Mouse (Mus musculus): ENCODE data around the gene Tgm2. TPM values are rescaled to one million over a fixed set of nuclear protein-coding genes. Genes with fewer than 3 reads are reported as not detected.

Gene Tgm2
- polyA plus RNA-seq, 1 experiment from 2014 or later: 63.8 TPM

DNA sequence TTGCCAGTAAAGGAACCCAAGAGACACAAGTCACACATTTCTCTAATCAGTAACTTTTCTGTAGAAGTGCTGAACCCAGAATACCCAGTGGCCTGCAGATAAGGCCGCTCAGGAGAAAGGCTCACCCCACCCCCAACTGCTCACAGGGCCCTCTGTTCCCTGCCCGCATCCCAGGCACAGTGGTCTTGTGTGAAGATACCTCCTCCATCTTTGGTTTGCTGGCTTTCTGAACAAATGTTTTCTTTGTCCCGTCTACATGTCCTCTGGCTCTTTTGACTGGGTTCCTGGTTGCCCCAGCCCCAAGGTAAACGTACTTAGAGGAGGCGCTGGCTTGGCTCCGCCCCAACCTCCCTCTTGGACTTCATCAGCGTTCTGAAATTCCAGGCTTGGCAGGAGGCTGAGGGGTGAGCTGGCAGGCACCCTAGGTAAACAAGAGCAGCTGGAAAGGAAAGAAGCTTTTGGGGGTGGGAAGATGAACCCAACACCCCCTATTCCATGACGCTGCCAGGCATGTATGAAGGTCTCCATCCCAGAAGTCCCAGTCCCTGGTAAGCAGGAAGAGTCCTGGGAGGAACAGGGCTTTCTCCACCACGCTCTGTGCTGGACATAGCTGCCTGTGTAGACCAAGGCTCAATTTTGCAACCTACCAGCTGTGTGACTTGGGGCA, 32.5 kb downstream of the Tgm2 start:
- peaks cover 32% of the 10 kb centered on the region for H3K36me3 ChIP-seq
- peak overlapping the region; percentile 57 for H3K4me2 ChIP-seq
- H3K27me3 ChIP-seq: no peaks in the 10 kb centered on the region
- 31% methylated on average over 9 of the region's 9 CpGs for WGBS (ENCODE audit: insufficient replicate concordance)
- DNase-seq (peak; percentile 69), ATAC-seq (ENCODE audit: low read depth) (peak; percentile 88)
- peak overlapping the region; percentile 22 for H3K4me3 ChIP-seq (replicated peaks)
- peak overlapping the region; percentile 90 for H3K27ac ChIP-seq
- no peaks in the 10 kb centered on the region for H3K9me3 ChIP-seq (replicated peaks)
- peak overlapping the region; percentile 50 for H3K9ac ChIP-seq
- H3K4me1 ChIP-seq (replicated peaks): peaks cover 75% of the 10 kb centered on the region

DNA sequence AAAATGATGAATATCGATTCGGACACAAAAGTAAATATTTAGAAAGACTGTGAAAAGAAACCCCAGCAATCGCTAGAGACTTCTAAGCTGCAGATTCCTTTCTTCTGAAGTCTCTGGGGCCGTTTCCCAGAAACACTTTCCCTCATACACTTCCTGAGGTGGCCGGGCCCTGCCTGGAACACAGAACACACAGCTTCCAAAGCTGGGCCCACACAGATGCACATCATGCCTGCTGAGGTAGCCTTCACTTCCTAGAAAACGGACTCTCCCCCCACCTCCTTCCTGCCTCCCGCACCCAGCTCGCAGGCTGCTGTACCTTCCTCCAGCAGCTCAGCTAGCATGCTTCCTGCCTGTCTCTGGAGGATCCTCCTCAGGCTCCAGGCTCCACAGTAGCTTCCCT, 36.7 kb downstream of the Tgm2 start:
- Histone ChIP-seq H3K4me2 (no peak overlapping the region), H3K9me3 (replicated peaks) (no peaks in the 10 kb centered on the region), H3K36me3 (no peaks in the 10 kb centered on the region), H3K4me1 (replicated peaks) (peaks cover 60% of the 10 kb centered on the region), H3K27me3 (no peaks in the 10 kb centered on the region), H3K4me3 (replicated peaks) (no peak overlapping the region), H3K27ac (peak overlapping the region; percentile 19; the same call in 1 of the 2 replicates), H3K9ac (peak overlapping the region; percentile 37; the same call in 1 of the 2 replicates)
- DNase-seq (no peak), ATAC-seq (ENCODE audit: low read depth) (no peak)
- 33% methylated on average over 8 of the region's 8 CpGs for WGBS (ENCODE audit: insufficient replicate concordance)

DNA sequence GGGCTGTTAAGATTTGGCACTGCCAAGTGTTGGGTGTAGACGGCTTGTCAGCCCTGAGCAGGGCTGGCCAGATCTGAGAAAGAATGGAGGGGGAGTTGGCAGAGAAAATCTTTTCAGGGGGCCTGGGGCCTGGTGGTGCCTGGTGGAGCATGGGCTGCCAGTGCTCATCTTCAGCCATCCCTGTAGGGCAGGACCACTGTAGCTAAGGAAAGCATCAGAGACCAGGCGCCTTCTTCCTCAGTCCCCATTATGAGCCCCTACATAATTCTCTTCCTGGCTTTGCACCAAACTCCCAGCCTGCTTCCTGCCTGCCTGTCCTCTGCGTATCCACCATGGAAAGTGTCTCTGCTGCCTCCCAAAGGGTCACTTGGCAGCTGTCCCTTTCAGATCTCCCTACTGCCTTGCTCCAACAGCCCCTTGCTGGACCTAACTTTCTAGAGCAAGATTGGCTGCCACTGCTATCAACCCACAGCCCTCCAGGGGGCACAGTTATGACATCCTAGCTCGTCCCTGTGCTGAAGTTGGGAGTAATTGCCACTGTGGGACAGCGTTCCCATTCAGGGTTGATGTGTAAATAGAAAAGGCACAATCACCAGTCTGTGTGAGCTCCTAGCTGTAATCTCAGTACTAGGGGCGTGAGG, 39.2 kb downstream of the Tgm2 start:
- H3K9me3 ChIP-seq (replicated peaks): no peaks in the 10 kb centered on the region
- peak; percentile 66 for ATAC-seq (ENCODE audit: low read depth)
- H3K9ac ChIP-seq: no peak overlapping the region
- peak; percentile 44 for DNase-seq
- no peak overlapping the region for H3K27ac ChIP-seq
- WGBS (ENCODE audit: insufficient replicate concordance): 33% methylated on average over 6 of the region's 6 CpGs
- no peak overlapping the region for H3K4me3 ChIP-seq (replicated peaks)
- no peaks in the 10 kb centered on the region for H3K36me3 ChIP-seq
- peaks cover 37% of the 10 kb centered on the region for H3K4me1 ChIP-seq (replicated peaks)
- no peak overlapping the region for H3K4me2 ChIP-seq
- peaks cover 10% of the 10 kb centered on the region; the same call in 1 of the 2 replicates for H3K27me3 ChIP-seq

DNA sequence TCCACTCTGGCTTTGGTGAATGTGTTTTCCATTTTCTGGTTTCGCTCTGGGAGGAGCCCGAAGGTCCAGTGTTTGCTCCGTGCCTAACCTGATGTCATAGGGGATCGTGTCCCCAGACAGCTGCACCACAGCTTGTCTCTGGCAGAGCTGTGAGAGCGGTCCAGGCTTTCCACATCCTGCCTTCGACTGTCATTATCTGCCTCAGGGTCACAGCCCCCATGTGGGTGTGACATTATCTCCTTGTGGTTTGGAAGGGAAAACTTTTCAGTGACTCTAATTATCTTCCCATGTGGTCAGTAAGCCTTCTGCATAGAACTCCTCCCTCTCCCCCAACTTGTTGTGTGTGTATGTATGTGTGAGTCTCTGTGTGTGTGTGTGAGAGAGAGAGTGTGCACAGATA, 40.6 kb downstream of the Tgm2 start:
- Histone ChIP-seq H3K27ac (no peak overlapping the region), H3K9me3 (replicated peaks) (no peaks in the 10 kb centered on the region), H3K4me1 (replicated peaks) (peaks cover 33% of the 10 kb centered on the region), H3K27me3 (peaks cover 14% of the 10 kb centered on the region), H3K4me2 (no peak overlapping the region), H3K9ac (no peak overlapping the region), H3K4me3 (replicated peaks) (no peak overlapping the region), H3K36me3 (no peaks in the 10 kb centered on the region)
- ATAC-seq (ENCODE audit: low read depth) (0 out of 2 replicates have a peak, but pooled peaks have one; percentile 34), DNase-seq (no peak)
- WGBS (ENCODE audit: insufficient replicate concordance): 47% methylated on average over 6 of the region's 6 CpGs

DNA sequence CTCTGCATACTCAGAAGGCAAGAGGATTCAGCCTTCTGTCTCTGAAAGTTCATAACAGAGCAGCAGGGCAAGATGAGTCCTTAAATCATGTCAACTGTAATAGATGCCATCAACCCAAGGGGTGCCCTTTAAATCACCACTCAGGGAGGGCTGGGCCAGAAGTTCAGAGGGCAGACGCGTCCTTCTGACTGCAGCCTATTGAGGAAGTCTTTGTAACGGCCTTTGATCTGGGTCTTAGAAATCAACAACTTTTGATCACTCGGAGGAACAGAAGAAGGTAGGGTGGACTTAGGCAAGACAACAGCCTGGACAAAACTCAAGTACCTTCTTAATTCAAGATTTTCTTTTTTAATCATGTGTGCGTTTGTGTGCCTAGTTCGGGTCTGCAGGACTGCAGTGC, 41.3 kb downstream of the Tgm2 start:
- Histone ChIP-seq H3K4me2 (no peak overlapping the region), H3K9ac (no peak overlapping the region)
- no peak for ATAC-seq (ENCODE audit: low read depth)

DNA sequence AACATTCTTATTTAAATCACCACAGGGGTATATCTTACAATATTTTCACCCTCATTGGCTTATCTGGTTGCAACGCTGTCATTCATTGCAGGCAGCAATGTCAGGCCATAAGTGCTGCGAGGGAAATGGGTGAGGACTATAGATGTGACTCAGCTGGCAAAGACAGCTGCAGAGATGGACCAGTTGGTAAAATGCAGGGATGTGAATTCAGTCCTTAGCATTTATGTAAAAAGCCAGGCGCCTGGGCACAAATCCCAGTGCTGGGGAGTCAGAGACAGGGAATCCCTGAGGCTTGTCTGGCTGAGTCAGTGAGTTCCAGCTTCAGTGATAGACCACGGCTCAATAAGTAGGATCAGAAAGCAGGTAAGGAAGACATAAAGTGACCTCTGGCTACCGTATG, 44.5 kb downstream of the Tgm2 start:
- peaks cover 22% of the 10 kb centered on the region for H3K27me3 ChIP-seq
- H3K9me3 ChIP-seq (replicated peaks): no peaks in the 10 kb centered on the region
- WGBS (ENCODE audit: insufficient replicate concordance): 56% methylated on average over 5 of the region's 5 CpGs
- H3K4me2 ChIP-seq: no peak overlapping the region
- no peak for ATAC-seq (ENCODE audit: low read depth)
- H3K9ac ChIP-seq: no peak overlapping the region
- H3K27ac ChIP-seq: no peak overlapping the region
- peaks cover 12% of the 10 kb centered on the region for H3K4me1 ChIP-seq (replicated peaks)
- DNase-seq: no peak
- H3K36me3 ChIP-seq: no peaks in the 10 kb centered on the region
- H3K4me3 ChIP-seq (replicated peaks): no peak overlapping the region

More for the DNA sequence above, 41.3 kb downstream of the Tgm2 start:
- WGBS (ENCODE audit: insufficient replicate concordance): 74% methylated on average over 6 of the region's 6 CpGs
- H3K9me3 ChIP-seq (replicated peaks): no peaks in the 10 kb centered on the region
- H3K4me1 ChIP-seq (replicated peaks): peaks cover 35% of the 10 kb centered on the region
- no peak for DNase-seq
- no peak overlapping the region for H3K27ac ChIP-seq
- H3K36me3 ChIP-seq: no peaks in the 10 kb centered on the region
- H3K4me3 ChIP-seq (replicated peaks): no peak overlapping the region
- H3K27me3 ChIP-seq: peaks cover 19% of the 10 kb centered on the region

DNA sequence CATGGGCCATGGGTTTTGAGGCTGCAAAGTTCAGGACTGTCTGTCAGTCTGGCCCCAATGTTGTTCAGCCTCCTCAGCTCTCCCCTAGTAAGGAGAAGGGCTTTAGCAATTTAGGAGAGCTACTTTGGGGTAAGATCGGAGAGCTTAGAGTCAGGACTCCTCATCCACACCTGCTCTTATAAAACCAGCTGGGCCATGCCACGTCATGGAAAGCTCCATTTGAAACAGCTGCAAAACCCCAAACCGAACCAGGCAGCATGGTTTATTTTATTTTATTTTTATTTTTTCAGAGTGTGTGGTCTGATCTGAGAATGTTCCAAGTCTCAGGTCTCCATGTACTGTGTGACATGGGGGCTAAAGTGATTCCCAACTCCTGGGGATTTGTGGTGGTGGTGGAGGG, 46.7 kb downstream of the Tgm2 start:
- Histone ChIP-seq H3K4me1 (replicated peaks) (peaks cover 6% of the 10 kb centered on the region), H3K4me3 (replicated peaks) (no peak overlapping the region), H3K4me2 (no peak overlapping the region), H3K9me3 (replicated peaks) (no peaks in the 10 kb centered on the region), H3K27me3 (peaks cover 22% of the 10 kb centered on the region), H3K36me3 (no peaks in the 10 kb centered on the region), H3K9ac (no peak overlapping the region), H3K27ac (no peak overlapping the region)
- 59% methylated on average over 3 of the region's 3 CpGs for WGBS (ENCODE audit: insufficient replicate concordance)
- DNase-seq (no peak), ATAC-seq (ENCODE audit: low read depth) (no peak)

DNA sequence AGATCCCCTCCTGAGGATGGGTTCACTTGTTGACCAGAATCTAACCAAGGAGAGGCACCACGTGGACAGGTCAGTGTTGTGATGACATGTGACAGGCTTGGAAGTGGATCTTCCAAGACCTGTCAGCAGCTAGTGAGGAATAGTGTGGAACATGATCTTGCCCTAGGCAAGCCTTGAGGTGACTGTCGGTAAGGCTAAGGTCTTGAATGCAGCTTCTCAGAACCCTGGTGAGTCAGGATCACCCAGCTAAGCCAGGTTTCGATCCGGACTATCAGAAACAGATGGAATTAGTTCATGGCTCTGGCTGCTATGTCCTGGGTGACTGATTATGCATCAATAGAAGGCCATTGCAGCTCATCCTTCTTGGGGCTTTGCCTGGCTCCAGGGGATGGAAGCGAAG, 47.5 kb downstream of the Tgm2 start:
- no peak for DNase-seq
- Histone ChIP-seq H3K27ac (no peak overlapping the region), H3K4me2 (no peak overlapping the region), H3K4me1 (replicated peaks) (peaks cover 8% of the 10 kb centered on the region), H3K36me3 (no peaks in the 10 kb centered on the region), H3K9me3 (replicated peaks) (no peaks in the 10 kb centered on the region), H3K27me3 (peaks cover 22% of the 10 kb centered on the region), H3K9ac (no peak overlapping the region), H3K4me3 (replicated peaks) (no peak overlapping the region)
- no peak for ATAC-seq (ENCODE audit: low read depth)
- 65% methylated on average over 5 of the region's 5 CpGs for WGBS (ENCODE audit: insufficient replicate concordance)

DNA sequence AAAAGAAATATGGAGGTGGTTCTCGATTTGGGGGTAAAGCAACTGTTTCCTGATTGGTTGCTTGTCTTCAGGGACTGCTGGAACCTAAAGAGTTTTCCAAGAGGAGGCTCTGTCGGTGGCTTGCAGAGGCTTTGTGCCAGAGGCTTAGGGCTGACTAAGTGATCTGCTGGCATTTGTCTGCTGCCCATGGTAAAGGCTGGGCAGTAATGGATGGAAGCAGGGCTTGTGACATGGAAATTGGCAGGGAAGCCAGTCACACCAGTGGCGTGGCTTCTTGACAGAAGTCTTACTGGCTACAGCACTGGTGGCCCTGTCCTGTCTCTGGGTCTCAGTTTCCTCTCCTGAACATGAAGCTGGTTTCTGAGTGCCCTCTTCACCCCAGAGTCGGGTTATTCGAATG, 49.2 kb downstream of the Tgm2 start:
- DNase-seq (no peak), ATAC-seq (ENCODE audit: low read depth) (no peak)
- H3K9ac ChIP-seq: no peak overlapping the region
- WGBS (ENCODE audit: insufficient replicate concordance): 69% methylated on average over 5 of the region's 5 CpGs
- peaks cover 12% of the 10 kb centered on the region for H3K27me3 ChIP-seq
- H3K27ac ChIP-seq: no peak overlapping the region
- no peak overlapping the region for H3K4me2 ChIP-seq
- peaks cover 14% of the 10 kb centered on the region for H3K4me1 ChIP-seq (replicated peaks)
- no peak overlapping the region for H3K4me3 ChIP-seq (replicated peaks)
- H3K36me3 ChIP-seq: no peaks in the 10 kb centered on the region
- no peaks in the 10 kb centered on the region for H3K9me3 ChIP-seq (replicated peaks)

DNA sequence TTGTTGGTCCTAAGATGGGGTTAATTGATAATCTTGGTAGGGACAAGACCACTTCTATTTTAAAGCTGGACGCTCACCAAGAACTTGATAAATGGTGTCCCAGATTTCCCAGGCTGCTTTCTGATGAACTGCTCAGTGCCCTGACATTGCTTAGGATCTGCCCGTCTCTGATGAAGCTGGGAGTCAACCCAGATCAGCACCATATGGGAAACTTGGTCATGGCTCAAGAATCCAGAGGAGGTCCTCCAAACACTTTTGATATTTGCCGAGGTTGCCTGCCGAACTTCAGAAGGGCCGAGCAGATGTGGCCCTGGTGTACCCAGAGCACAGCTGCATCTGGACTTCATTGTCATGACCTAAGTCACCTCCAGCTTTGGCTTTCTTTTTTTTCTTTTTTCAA, 51.4 kb downstream of the Tgm2 start:
- no peaks in the 10 kb centered on the region for H3K36me3 ChIP-seq
- 69% methylated on average over 5 of the region's 5 CpGs for WGBS (ENCODE audit: insufficient replicate concordance)
- peaks cover 3% of the 10 kb centered on the region; the same call in 1 of the 2 replicates for H3K27me3 ChIP-seq
- peaks cover 10% of the 10 kb centered on the region; the same call in 1 of the 2 replicates for H3K4me1 ChIP-seq (replicated peaks)
- H3K27ac ChIP-seq: no peak overlapping the region
- no peak overlapping the region for H3K9ac ChIP-seq
- H3K9me3 ChIP-seq (replicated peaks): no peaks in the 10 kb centered on the region
- no peak overlapping the region for H3K4me3 ChIP-seq (replicated peaks)
- no peak overlapping the region for H3K4me2 ChIP-seq
- no peak for DNase-seq
- ATAC-seq (ENCODE audit: low read depth): no peak

DNA sequence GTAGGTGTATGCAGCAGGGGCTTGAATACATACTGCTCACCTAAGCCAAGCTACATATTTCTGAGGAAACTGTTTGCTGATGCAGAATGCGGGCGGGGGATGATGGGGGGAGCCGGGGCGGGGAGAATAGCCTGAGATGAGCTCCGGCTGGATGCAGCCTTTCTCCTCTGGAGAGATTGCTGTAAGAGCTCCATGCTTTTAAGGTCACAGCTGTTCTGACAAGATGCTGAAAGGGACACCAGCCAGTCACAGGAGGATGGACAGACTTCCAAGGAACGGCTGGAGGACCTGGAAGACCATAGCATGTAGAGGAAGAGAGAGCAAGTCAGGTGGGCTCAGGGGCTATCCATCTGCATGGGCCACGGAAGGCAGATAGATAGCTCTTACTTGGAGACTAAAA, 51.9 kb downstream of the Tgm2 start:
- no peak for DNase-seq
- Histone ChIP-seq H3K9ac (no peak overlapping the region), H3K4me3 (replicated peaks) (no peak overlapping the region), H3K4me2 (no peak overlapping the region), H3K4me1 (replicated peaks) (peaks cover 10% of the 10 kb centered on the region; the same call in 1 of the 2 replicates), H3K27ac (no peak overlapping the region), H3K9me3 (replicated peaks) (no peaks in the 10 kb centered on the region), H3K27me3 (peaks cover 2% of the 10 kb centered on the region; the same call in 1 of the 2 replicates), H3K36me3 (no peaks in the 10 kb centered on the region)
- no peak for ATAC-seq (ENCODE audit: low read depth)
- WGBS (ENCODE audit: insufficient replicate concordance): 74% methylated on average over 7 of the region's 7 CpGs

DNA sequence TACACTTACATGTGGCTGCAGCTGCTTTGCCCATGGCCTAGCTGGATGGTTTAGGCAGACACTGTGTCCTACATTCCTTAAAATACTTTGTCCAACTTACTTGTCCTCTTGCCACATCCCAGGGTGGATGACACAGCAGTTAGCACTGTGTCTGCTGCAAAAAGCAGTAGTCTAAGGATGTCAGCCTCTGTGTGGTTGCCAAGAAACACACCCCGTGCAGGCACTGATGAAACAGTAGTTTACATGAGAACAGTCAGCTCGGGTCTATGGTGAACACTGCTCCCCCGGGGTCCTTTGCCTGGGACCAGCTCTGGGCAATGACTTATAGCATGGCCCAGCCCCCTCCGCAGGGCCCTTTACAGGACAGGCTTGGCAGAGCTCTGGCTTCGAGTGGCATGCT, 52.9 kb downstream of the Tgm2 start:
- DNase-seq (no peak), ATAC-seq (ENCODE audit: low read depth) (no peak)
- no peaks in the 10 kb centered on the region for H3K9me3 ChIP-seq (replicated peaks)
- H3K9ac ChIP-seq: no peak overlapping the region
- 64% methylated on average over 5 of the region's 5 CpGs for WGBS (ENCODE audit: insufficient replicate concordance)
- H3K4me2 ChIP-seq: no peak overlapping the region
- no peaks in the 10 kb centered on the region for H3K36me3 ChIP-seq
- peaks cover 10% of the 10 kb centered on the region; the same call in 1 of the 2 replicates for H3K4me1 ChIP-seq (replicated peaks)
- no peak overlapping the region for H3K4me3 ChIP-seq (replicated peaks)
- H3K27me3 ChIP-seq: no peaks in the 10 kb centered on the region
- no peak overlapping the region for H3K27ac ChIP-seq
